Mouse (Mus musculus): ENCODE measurements around the gene Olfr983. TPM values are rescaled to one million over a fixed set of nuclear protein-coding genes. Genes with fewer than 3 reads are reported as not detected.

Gene Olfr983
- polyA plus RNA-seq (2015; fragmentation: Nextera tagmentation; extraction: Ambion mirVana), result not detected in 2 replicates

DNA sequence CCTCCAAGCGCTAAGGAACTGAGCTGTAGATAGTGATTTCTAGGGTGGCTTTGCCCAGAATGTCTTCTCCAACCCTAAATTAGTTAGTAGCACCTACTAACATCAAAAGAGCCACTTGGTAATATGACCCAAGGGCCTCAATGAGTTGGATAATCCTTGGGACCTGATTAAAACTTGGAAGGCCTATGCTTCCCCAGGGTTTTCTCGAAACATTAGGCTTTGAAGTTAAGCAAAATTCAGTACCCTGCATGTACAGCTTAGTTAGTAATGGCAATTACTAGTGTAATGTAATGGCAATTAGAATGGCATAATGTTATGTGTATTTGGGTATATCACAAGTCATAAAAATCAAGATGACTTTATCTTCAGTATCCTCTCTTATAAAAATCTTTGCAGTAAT is at the start of gene Olfr983:
Gene Olfr983, minus strand, starts transcription at position 101 of the 400 bp plus-strand sequence.
- 71% methylated on average over 2 of the region's 2 CpGs for WGBS
- no peak for ATAC-seq
- no peak within 1 kb of the TSS for H3K4me2 ChIP-seq (ENCODE audit: low read length)
- no peak within 1 kb of the TSS for H3K9ac ChIP-seq (replicated peaks; ENCODE audit: low read depth, low read length)
- H3K4me1 ChIP-seq (replicated peaks; ENCODE audit: control insufficient read depth, insufficient read depth, low read length), result no peaks in the 10 kb centered on the region
- H3K27ac ChIP-seq (ENCODE audit: low read length), result no peak within 1 kb of the TSS
- no peak within 1 kb of the TSS for H3K4me3 ChIP-seq (replicated peaks; ENCODE audit: low read length)
- no peaks in the 10 kb centered on the region for H3K27me3 ChIP-seq (replicated peaks; ENCODE audit: control insufficient read depth, insufficient read depth, low read length)
- no peaks in the 10 kb centered on the region for H3K36me3 ChIP-seq (ENCODE audit: control insufficient read depth, insufficient read depth)
- H3K9me3 ChIP-seq (ENCODE audit: control insufficient read depth, low read length), result no peaks in the 10 kb centered on the region

- no peaks in the 10 kb centered on the region for H3K27me3 ChIP-seq (replicated peaks; ENCODE audit: control insufficient read depth, insufficient read depth, low read length)
- H3K4me3 ChIP-seq (replicated peaks; ENCODE audit: low read length), result no peak overlapping the region
- H3K4me2 ChIP-seq (ENCODE audit: low read length), result no peak overlapping the region
- WGBS, result 39% methylated on average over 1 of the region's 1 CpGs
- H3K36me3 ChIP-seq (ENCODE audit: control insufficient read depth, insufficient read depth), result no peaks in the 10 kb centered on the region
- no peaks in the 10 kb centered on the region for H3K4me1 ChIP-seq (replicated peaks; ENCODE audit: control insufficient read depth, insufficient read depth, low read length)
- no peak overlapping the region for H3K27ac ChIP-seq (ENCODE audit: low read length)
- no peak overlapping the region for H3K9ac ChIP-seq (replicated peaks; ENCODE audit: low read depth, low read length)
- no peak for ATAC-seq
- H3K9me3 ChIP-seq (ENCODE audit: control insufficient read depth, low read length), result no peaks in the 10 kb centered on the region
These were observed 48.1 kb upstream of the Olfr983 start for GRCm38 (mm10) chr9:40141544-40141943.

DNA sequence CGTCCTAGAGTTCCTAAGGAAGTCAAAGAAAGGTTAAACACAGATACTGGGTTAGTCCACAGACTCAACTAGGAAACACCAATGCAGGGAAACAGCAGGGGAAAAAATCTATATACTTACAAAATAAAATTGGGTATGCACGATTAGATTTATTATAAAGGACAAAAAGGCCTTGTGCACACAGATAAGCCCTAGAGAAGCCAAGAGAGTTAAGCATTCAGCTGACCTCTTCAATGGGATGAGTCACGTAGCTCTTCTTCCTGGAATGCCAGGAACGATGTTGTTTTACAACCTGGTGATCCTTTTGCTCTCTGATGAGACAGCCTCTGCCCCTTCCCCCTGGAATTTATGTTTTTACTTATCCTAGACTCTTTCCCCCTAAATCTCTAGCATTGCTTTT is 46.1 kb upstream of the Olfr983 start:
- H3K27me3 ChIP-seq (replicated peaks; ENCODE audit: control insufficient read depth, insufficient read depth, low read length), result no peaks in the 10 kb centered on the region
- no peaks in the 10 kb centered on the region for H3K4me1 ChIP-seq (replicated peaks; ENCODE audit: control insufficient read depth, insufficient read depth, low read length)
- H3K4me2 ChIP-seq (ENCODE audit: low read length), result no peak overlapping the region
- no peak overlapping the region for H3K4me3 ChIP-seq (replicated peaks; ENCODE audit: low read length)
- WGBS, result 76% methylated on average over 4 of the region's 4 CpGs
- no peaks in the 10 kb centered on the region for H3K9me3 ChIP-seq (ENCODE audit: control insufficient read depth, low read length)
- ATAC-seq, result no peak
- no peak overlapping the region for H3K27ac ChIP-seq (ENCODE audit: low read length)
- H3K9ac ChIP-seq (replicated peaks; ENCODE audit: low read depth, low read length), result no peak overlapping the region
- no peaks in the 10 kb centered on the region for H3K36me3 ChIP-seq (ENCODE audit: control insufficient read depth, insufficient read depth)

DNA sequence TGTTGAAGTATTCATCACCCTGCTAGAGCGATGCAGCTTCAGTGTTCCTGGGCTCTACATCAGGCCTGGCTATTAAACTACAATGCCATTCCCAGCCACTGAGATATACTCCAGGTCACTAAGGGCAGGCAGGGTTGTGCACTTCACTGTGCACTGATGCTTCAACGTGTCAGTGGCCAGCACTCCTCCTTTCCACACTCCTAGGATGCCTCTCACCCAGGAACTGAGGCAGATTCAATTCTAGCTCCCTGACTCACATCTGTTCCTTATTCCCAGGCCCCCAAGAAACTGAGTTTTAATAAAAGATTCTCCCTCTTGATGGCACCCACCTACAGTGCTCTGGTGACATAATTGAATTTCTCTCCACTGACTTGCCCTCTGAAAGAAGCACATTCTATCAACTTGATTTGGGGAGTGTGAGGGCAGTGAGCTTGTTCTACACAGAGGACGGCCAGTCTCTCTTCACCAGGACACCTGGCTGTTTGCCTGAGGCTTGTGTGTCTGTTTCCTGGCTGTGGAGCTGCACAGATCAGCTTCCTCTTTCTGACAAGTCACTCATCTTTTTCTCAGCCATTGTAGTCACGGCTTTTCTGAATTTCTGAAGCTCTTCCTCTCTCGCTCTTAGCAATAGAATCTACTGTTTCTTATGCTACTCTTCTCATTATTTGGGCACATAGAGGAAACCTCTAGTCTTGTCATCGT is 43.7 kb upstream of the Olfr983 start:
- Histone ChIP-seq H3K36me3 (ENCODE audit: control insufficient read depth, insufficient read depth) (no peaks in the 10 kb centered on the region), H3K27me3 (replicated peaks; ENCODE audit: control insufficient read depth, insufficient read depth, low read length) (no peaks in the 10 kb centered on the region), H3K4me1 (replicated peaks; ENCODE audit: control insufficient read depth, insufficient read depth, low read length) (no peaks in the 10 kb centered on the region), H3K9me3 (ENCODE audit: control insufficient read depth, low read length) (no peaks in the 10 kb centered on the region), H3K9ac (replicated peaks; ENCODE audit: low read depth, low read length) (no peak overlapping the region), H3K27ac (ENCODE audit: low read length) (no peak overlapping the region), H3K4me3 (replicated peaks; ENCODE audit: low read length) (no peak overlapping the region), H3K4me2 (ENCODE audit: low read length) (no peak overlapping the region)
- ATAC-seq, result no peak
- WGBS, result 86% methylated on average over 6 of the region's 6 CpGs

- no peak for ATAC-seq
- Histone ChIP-seq H3K4me1 (replicated peaks; ENCODE audit: control insufficient read depth, insufficient read depth, low read length) (no peaks in the 10 kb centered on the region), H3K27me3 (replicated peaks; ENCODE audit: control insufficient read depth, insufficient read depth, low read length) (no peaks in the 10 kb centered on the region), H3K9ac (replicated peaks; ENCODE audit: low read depth, low read length) (no peak overlapping the region), H3K36me3 (ENCODE audit: control insufficient read depth, insufficient read depth) (no peaks in the 10 kb centered on the region), H3K4me3 (replicated peaks; ENCODE audit: low read length) (no peak overlapping the region), H3K9me3 (ENCODE audit: control insufficient read depth, low read length) (no peaks in the 10 kb centered on the region), H3K27ac (ENCODE audit: low read length) (no peak overlapping the region), H3K4me2 (ENCODE audit: low read length) (no peak overlapping the region)
- WGBS, result 95% methylated on average over 1 of the region's 1 CpGs
These were observed 37.2 kb upstream of the Olfr983 start for GRCm38 (mm10) chr9:40130556-40130955.

GRCm38 (mm10) chr9:40130084-40130483 is 36.7 kb upstream of the Olfr983 start, which contains the start of gene Olfr985:
Gene Olfr985, minus strand, starts transcription at chr9:40130184.
- H3K4me3 ChIP-seq (replicated peaks; ENCODE audit: low read length), result no peak within 1 kb of the TSS
- no peaks in the 10 kb centered on the region for H3K27me3 ChIP-seq (replicated peaks; ENCODE audit: control insufficient read depth, insufficient read depth, low read length)
- ATAC-seq, result no peak
- no peaks in the 10 kb centered on the region for H3K9me3 ChIP-seq (ENCODE audit: control insufficient read depth, low read length)
- H3K27ac ChIP-seq (ENCODE audit: low read length), result no peak within 1 kb of the TSS
- no peaks in the 10 kb centered on the region for H3K4me1 ChIP-seq (replicated peaks; ENCODE audit: control insufficient read depth, insufficient read depth, low read length)
- WGBS, result 97% methylated on average over 1 of the region's 1 CpGs
- H3K36me3 ChIP-seq (ENCODE audit: control insufficient read depth, insufficient read depth), result no peaks in the 10 kb centered on the region
- H3K9ac ChIP-seq (replicated peaks; ENCODE audit: low read depth, low read length), result no peak within 1 kb of the TSS
- H3K4me2 ChIP-seq (ENCODE audit: low read length), result no peak within 1 kb of the TSS

DNA sequence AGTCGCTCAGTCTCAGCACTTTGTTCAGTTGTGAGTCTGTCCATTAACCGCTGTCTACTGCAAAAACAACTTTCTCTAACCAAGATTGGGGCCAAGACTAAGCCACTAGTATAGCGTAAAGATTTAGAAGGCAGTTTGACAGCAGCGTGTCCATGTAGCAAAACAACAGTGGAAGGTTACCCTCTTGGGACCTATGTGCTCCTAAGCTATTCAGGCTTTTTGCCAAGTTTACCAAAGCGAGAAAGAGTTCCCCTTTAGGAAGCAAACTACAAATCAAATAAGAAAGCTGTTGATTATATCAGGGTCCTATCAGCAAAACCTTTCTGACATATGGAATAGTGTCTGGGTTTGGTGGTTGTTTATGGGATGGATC is 23.9 kb upstream of the Olfr983 start:
- Histone ChIP-seq H3K4me3 (replicated peaks; ENCODE audit: low read length) (no peak overlapping the region), H3K9ac (replicated peaks; ENCODE audit: low read depth, low read length) (no peak overlapping the region), H3K4me1 (replicated peaks; ENCODE audit: control insufficient read depth, insufficient read depth, low read length) (no peaks in the 10 kb centered on the region), H3K27ac (ENCODE audit: low read length) (no peak overlapping the region), H3K27me3 (replicated peaks; ENCODE audit: control insufficient read depth, insufficient read depth, low read length) (no peaks in the 10 kb centered on the region), H3K9me3 (ENCODE audit: control insufficient read depth, low read length) (no peaks in the 10 kb centered on the region), H3K36me3 (ENCODE audit: control insufficient read depth, insufficient read depth) (no peaks in the 10 kb centered on the region), H3K4me2 (ENCODE audit: low read length) (no peak overlapping the region)
- 84% methylated on average over 5 of the region's 5 CpGs for WGBS
- no peak for ATAC-seq

- Histone ChIP-seq H3K27ac (ENCODE audit: low read length) (no peak overlapping the region), H3K4me2 (ENCODE audit: low read length) (no peak overlapping the region), H3K9me3 (ENCODE audit: control insufficient read depth, low read length) (no peaks in the 10 kb centered on the region), H3K9ac (replicated peaks; ENCODE audit: low read depth, low read length) (no peak overlapping the region), H3K36me3 (ENCODE audit: control insufficient read depth, insufficient read depth) (no peaks in the 10 kb centered on the region), H3K4me3 (replicated peaks; ENCODE audit: low read length) (no peak overlapping the region), H3K4me1 (replicated peaks; ENCODE audit: control insufficient read depth, insufficient read depth, low read length) (no peaks in the 10 kb centered on the region), H3K27me3 (replicated peaks; ENCODE audit: control insufficient read depth, insufficient read depth, low read length) (no peaks in the 10 kb centered on the region)
- 74% methylated on average over 10 of the region's 10 CpGs for WGBS
- no peak for ATAC-seq
These were observed 23.4 kb upstream of the Olfr983 start for GRCm38 (mm10) chr9:40116645-40117286.

- H3K27ac ChIP-seq (ENCODE audit: low read length), result no peak within 1 kb of the TSS
- H3K9ac ChIP-seq (replicated peaks; ENCODE audit: low read depth, low read length), result no peak within 1 kb of the TSS
- no peak within 1 kb of the TSS for H3K4me2 ChIP-seq (ENCODE audit: low read length)
- no peaks in the 10 kb centered on the region for H3K4me1 ChIP-seq (replicated peaks; ENCODE audit: control insufficient read depth, insufficient read depth, low read length)
- ATAC-seq, result no peak
- no peaks in the 10 kb centered on the region for H3K9me3 ChIP-seq (ENCODE audit: control insufficient read depth, low read length)
- H3K36me3 ChIP-seq (ENCODE audit: control insufficient read depth, insufficient read depth), result no peaks in the 10 kb centered on the region
- 81% methylated on average over 2 of the region's 2 CpGs for WGBS
- no peaks in the 10 kb centered on the region for H3K27me3 ChIP-seq (replicated peaks; ENCODE audit: control insufficient read depth, insufficient read depth, low read length)
- H3K4me3 ChIP-seq (replicated peaks; ENCODE audit: low read length), result no peak within 1 kb of the TSS
These were observed 20.7 kb upstream of the Olfr983 start, which contains the start of gene Olfr984 for GRCm38 (mm10) chr9:40114106-40114505. Gene Olfr984, minus strand, starts transcription at chr9:40114206.

All from forebrain, embryonic 16.5 days (tissue).